Mouse (Mus musculus) thymus, adult 2 months (tissue): Measurements from ENCODE around the gene Mrrf. TPM values are rescaled to one million over a fixed set of nuclear protein-coding genes. Genes with fewer than 3 reads are reported as not detected.

Experiments used
- DNase-seq: peaks from one replicate; pipeline ENCODE4 v3.0.0; 2021
- H3K27ac ChIP-seq: fragments of 200-500 bp; 2 replicates; pipeline ENCODE4 v1.5.1; 2012; ENCODE audit warnings: low read length, control low read depth; ENCODE audit not compliant: control insufficient read depth, insufficient read depth
- H3K27me3 ChIP-seq: fragments of 200-500 bp; 2 replicates; pipeline ENCODE4 v1.6.1; 2012; ENCODE audit warnings: mild to moderate bottlenecking, low read length, moderate library complexity, mixed read lengths; ENCODE audit not compliant: control insufficient read depth, insufficient read depth
- H3K36me3 ChIP-seq: fragments of 200-500 bp; 2 replicates; pipeline ENCODE4 v1.6.1; 2012; ENCODE audit warnings: mild to moderate bottlenecking, low read length, moderate library complexity; ENCODE audit not compliant: control insufficient read depth, insufficient read depth
- H3K4me1 ChIP-seq: fragments of 200-500 bp; replicated peaks from 2 replicates; pipeline ENCODE4 v1.6.1; 2012; ENCODE audit warnings: low read length; ENCODE audit not compliant: control insufficient read depth, insufficient read depth
- H3K4me3 ChIP-seq: fragments of 200-500 bp; 2 replicates; pipeline ENCODE4 v1.5.1; 2012; ENCODE audit warnings: mild to moderate bottlenecking, low read length, control low read depth, moderate library complexity; ENCODE audit not compliant: control insufficient read depth, insufficient read depth
- CTCF ChIP-seq: fragments of 200-500 bp; IDR thresholded peaks from 2 replicates; pipeline ENCODE4 v1.5.1; 2012; ENCODE audit warnings: mild to moderate bottlenecking, control low read depth, low read length, moderate library complexity, borderline replicate concordance; ENCODE audit not compliant: control insufficient read depth, poor library complexity, insufficient read depth; ENCODE audit errors: extremely low read depth
- POLR2A ChIP-seq: fragments of 200-500 bp; IDR thresholded peaks from 2 replicates; pipeline ENCODE4 v1.6.1; 2012; ENCODE audit warnings: mild to moderate bottlenecking, low read length, control low read depth, moderate library complexity; ENCODE audit not compliant: control insufficient read depth, poor library complexity, insufficient read depth; ENCODE audit errors: extremely low read depth
- WGBS: fragments of 180-500 bp; shearing (Covaris S2); methylation state at CpG from one replicate; pipeline ENCODE4 v1.1.7; 2018; 5-methylcytosine and 5-hydroxymethylcytosine counted together
- polyA plus RNA-seq: library from polyadenylated mRNA; depleted of rRNA; stranded (reverse); fragments of >200 nt; gene quantifications from 2 replicates; pipeline ENCODE4 v1.2.3, GENCODE M21; 2012

Mrrf gene
- polyA plus RNA-seq, 1 experiment: 29.3 TPM

DNA sequence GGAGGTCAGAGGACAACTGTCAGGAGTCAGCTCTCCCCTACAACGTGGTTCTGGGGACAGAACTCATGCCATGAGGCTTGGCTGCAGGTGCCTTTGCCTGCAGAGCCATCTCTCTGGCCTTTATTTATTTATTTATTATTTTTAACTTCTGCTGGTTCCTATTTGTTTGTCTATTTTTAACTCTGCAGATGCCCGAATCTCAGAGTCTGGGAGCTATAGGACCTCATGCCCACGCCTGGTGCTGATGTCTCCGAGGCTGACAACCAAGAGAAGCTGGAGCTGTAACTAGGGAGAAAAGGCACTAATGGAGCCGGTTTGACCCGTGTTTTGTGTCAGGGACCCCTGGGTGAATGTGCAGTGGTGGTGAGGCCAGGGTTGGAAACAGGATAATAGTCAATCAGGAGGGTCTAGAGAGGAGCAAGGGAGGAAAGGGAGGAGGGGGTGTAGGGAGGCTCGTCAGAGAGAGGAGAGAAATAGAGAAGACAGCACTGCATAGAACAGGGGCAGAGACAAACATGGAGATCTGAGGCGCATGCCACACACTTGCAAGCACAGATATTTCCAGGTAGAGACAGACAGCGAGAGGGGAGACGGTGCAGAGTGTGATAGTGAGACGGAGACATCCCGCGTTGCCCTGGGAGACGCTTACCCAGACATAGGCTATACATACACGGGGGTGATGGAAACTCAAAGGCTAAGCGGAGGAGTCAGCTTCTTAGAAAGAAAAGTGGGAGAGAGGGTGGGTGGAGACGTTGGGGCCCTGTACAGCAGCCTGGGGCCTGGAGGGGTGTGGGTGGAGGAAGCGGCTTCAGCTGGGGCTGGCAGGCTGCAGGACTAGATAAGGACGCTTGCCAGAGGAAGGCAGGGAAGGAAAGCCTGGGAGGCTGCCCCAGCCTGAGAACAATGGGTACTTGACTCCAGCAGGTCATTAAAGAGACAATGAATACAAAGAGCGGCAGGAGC is 62.0 kb downstream of the Mrrf start:
- DNase-seq: no peak
- no peak overlapping the region for H3K4me3 ChIP-seq
- H3K27me3 ChIP-seq: peaks cover 6% of the 10 kb centered on the region; the same call in 1 of the 2 replicates
- 45% methylated on average over 20 of the region's 20 CpGs for WGBS
- no peaks in the 10 kb centered on the region for H3K4me1 ChIP-seq
- TF ChIP-seq CTCF (no peak), POLR2A (no peak)
- H3K27ac ChIP-seq: no peak overlapping the region; the same call in 1 of the 2 replicates
- no peaks in the 10 kb centered on the region for H3K36me3 ChIP-seq

DNA sequence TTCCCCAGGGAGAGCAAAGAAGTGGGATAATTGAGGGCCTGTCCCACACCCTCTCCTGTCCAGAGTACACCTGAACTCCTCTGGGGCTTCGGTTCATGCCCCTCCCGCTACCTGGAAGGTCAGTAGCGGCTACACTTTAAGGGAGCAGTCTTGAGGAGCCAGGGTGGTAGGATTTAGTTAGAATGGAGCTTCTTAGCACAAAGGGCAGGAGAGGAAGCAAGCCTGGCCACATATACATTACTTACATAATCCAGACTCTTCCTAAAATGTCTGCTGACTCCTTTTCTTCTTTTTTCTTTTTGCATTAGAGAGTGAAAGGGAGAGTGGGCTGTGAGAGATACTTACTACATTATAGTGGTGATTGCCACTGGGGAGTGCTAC is 62.7 kb downstream of the Mrrf start:
- 71% methylated on average over 3 of the region's 3 CpGs for WGBS
- TF ChIP-seq POLR2A (no peak), CTCF (no peak)
- H3K27ac ChIP-seq: no peak overlapping the region
- no peaks in the 10 kb centered on the region for H3K36me3 ChIP-seq
- DNase-seq: no peak
- H3K27me3 ChIP-seq: peaks cover 6% of the 10 kb centered on the region; the same call in 1 of the 2 replicates
- no peak overlapping the region for H3K4me3 ChIP-seq
- H3K4me1 ChIP-seq: peaks cover 4% of the 10 kb centered on the region; the same call in 1 of the 2 replicates

DNA sequence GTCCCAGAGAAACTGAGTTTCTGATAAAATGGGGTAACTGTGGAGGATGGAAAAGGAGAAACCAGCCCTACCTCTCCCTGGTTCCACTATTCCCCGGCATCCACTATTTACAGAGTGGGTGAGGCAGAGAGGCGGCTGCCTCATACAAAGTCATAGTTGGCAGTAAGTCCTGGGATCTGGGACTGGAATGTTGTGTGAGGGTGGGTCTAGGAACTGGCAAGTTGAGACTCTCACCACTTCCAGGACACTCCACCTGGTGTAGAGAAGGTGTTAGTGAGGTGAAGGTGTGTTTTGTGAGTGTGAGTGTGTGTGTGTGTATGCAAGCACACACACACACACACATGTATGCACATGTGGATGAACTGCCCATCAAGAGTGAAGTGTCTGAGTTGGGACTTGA is 64.6 kb downstream of the Mrrf start:
- H3K27ac ChIP-seq: no peak overlapping the region

DNA sequence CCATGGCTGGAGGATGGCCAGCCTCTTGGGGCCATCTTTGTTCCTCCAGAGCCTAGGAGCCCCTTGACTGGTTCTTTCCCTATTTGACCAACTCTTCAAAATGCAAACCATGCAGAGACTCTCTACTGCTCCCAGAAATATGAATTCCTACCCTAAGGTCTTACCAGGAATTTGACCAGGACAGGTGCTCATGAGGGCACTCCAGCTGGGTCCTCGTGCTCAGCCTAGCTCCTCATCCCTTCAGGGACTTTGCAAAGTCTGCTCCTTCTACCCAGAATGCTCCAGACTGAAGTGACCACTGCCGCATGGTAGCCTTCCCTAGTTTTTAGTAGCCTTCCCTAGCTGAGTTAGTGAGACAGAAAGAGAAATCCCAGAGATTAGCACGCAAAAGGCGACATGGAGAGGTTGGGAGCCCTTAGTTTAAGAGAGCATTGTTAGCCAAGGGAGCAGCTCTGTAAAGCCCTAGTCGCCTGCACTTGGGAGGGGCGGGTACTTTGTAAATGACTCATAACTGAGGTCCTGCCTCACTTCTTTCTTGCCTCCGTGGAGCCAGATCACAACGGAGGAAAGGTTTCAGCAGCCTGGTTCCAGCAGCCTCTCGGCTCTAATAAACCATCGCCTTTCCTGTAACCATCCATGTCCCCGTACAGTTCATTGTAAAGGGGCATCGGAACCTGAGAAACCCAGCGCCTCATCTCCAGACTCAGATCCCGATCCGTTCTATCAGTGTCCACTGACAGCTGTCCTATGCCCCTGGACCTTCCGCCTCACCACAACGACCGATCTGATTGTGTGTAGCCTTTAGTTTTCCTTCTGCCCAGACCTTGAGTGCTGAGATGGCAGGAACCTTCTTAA is 65.8 kb downstream of the Mrrf start:
- 35% methylated on average over 18 of the region's 18 CpGs for WGBS
- no peak for TF ChIP-seq CTCF
- no peak for TF ChIP-seq POLR2A
- H3K27ac ChIP-seq: no peak overlapping the region
- H3K4me1 ChIP-seq: peaks cover 4% of the 10 kb centered on the region; the same call in 1 of the 2 replicates
- peaks cover 8% of the 10 kb centered on the region; the same call in 1 of the 2 replicates for H3K27me3 ChIP-seq
- DNase-seq: no peak
- H3K36me3 ChIP-seq: no peaks in the 10 kb centered on the region
- no peak overlapping the region for H3K4me3 ChIP-seq

More for the DNA sequence above, 64.6 kb downstream of the Mrrf start:
- H3K4me3 ChIP-seq: no peak overlapping the region
- DNase-seq: no peak
- H3K4me1 ChIP-seq: peaks cover 4% of the 10 kb centered on the region; the same call in 1 of the 2 replicates
- peaks cover 8% of the 10 kb centered on the region; the same call in 1 of the 2 replicates for H3K27me3 ChIP-seq
- TF ChIP-seq CTCF: no peak
- no peak for TF ChIP-seq POLR2A
- no peaks in the 10 kb centered on the region for H3K36me3 ChIP-seq
- 100% methylated on average over 2 of the region's 2 CpGs for WGBS

DNA sequence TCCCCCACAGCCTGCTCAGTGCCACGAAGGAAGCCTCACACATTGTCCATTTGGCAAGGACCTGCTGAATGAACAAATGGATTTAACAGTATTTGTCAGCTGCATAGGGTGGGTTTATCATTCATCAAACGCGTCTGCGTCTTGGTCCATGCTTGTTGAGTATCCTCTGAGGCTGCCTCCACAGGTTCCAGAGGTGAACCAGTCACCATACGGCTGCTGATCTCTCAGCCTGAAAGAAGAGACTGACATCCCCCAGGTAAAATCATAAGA is 66.4 kb downstream of the Mrrf start:
- no peak overlapping the region for H3K27ac ChIP-seq
- DNase-seq: no peak
- H3K27me3 ChIP-seq: peaks cover 8% of the 10 kb centered on the region; the same call in 1 of the 2 replicates
- peaks cover 4% of the 10 kb centered on the region; the same call in 1 of the 2 replicates for H3K4me1 ChIP-seq
- no peak overlapping the region for H3K4me3 ChIP-seq
- TF ChIP-seq POLR2A (no peak), CTCF (no peak)
- H3K36me3 ChIP-seq: no peaks in the 10 kb centered on the region
- 19% methylated on average over 5 of the region's 5 CpGs for WGBS

DNA sequence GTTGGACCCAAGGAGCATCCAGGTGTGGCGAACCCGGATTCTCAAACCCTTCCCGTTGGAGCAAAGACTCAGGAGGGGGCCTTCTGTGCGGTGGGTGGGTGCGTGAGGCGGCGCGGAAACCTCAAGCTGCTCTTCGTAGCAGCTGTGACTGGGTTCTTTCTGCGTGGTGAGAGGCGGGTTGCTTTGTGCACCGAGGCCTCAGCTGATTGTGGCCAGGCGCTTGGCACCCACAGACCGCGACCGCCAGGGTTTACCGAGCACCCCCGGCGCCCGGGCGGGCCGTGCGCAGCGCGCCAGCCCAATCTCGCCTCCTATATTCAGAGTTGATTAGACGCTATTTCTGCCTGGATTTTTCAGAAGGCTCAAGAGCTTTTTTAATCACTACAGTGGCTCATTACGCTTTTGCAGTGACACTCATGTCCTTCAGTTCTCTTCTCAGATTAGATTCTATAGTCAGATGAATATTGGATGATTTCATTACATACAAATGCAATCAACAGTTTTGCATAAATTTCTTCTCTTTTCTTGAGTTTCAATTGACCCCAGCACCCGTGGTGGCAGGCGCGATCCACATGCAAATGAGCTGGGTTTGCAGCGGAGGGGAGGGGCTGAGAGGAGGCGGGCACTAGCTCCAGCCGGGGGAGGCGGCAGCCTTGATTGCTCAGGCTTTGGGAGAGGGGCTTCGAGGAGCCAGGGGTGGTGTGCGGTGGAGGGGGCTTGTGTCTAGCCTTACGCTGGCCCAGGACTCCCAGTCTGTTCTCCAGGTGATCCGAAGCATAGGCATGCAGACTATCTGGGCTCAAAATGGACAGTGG is 67.0 kb downstream of the Mrrf start:
- no peak overlapping the region for H3K27ac ChIP-seq
- DNase-seq: peak; percentile 20
- no peak overlapping the region for H3K4me3 ChIP-seq
- 3% methylated on average over 39 of the region's 39 CpGs for WGBS
- H3K27me3 ChIP-seq: peaks cover 8% of the 10 kb centered on the region; the same call in 1 of the 2 replicates
- H3K4me1 ChIP-seq: peaks cover 4% of the 10 kb centered on the region; the same call in 1 of the 2 replicates
- no peaks in the 10 kb centered on the region for H3K36me3 ChIP-seq
- TF ChIP-seq CTCF: no peak
- no peak for TF ChIP-seq POLR2A
